In the genomic region with DNA sequence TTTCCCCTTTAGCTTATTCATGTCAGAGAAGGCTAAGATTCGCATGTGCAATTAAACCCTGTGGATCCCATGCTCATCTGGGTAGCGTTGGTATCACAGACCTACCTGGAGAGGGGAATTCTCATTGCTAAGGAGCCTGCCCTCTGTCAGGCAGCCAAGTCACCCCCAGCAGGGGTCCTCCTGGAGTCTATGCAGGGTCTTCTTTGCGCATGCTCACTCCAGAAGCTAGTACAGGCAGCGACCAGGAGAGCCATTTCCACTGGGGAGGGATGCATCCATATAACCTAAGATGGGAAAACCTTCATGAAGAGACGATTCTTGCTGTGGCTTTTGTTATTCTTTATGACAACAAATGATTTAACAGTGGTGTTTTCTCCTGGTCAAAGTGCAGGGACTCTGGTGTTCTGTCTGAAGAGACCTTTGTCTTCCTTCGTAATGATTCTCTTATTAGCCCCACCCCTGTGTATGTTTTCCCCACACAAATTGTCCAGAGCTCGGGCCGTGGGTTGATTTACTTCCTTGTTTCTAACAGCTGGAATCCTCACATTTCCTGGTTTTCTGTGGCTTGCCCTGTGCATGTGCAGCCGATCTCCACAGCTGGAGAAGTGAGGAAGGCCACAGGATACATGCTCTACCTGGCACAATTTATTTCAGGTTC, we compare ENCODE assay signal across 14 mouse cellular contexts.
A peak's percentile ranks its signal among the peaks of the same experiment; 100 is the strongest.
DNase-seq lines count a peak whose midpoint lies in the region; ATAC-seq and TF ChIP-seq lines count a peak whose summit lies in the region.
"Had no signal": no experiment of that assay in that cellular context is flagged by ENCODE, and none has a peak within 500 bp of the region (broad histone marks: within the 10 kb centered on the region; RNA-seq: fewer than 3 reads in every experiment).

No protein-coding gene starts in this region.

- no peaks in the 10 kb centered on the region for H3K9me3 ChIP-seq in kidney, embryonic 16.5 days (ENCODE audit: low read length)
- H3K9me3 ChIP-seq in limb, embryonic 15.5 days = no peaks in the 10 kb centered on the region
- H3K9me3 ChIP-seq: forebrain, embryonic 15.5 days; megakaryocyte, embryonic 14.5 days had no signal

- 0 out of 2 replicates have a peak overlapping the region, but pooled peaks have one; percentile 16 for H3K9ac ChIP-seq in kidney, embryonic 16.5 days (replicated peaks; ENCODE audit: low read length)
- no peak overlapping the region for H3K9ac ChIP-seq in limb, embryonic 15.5 days
- H3K9ac ChIP-seq: forebrain, embryonic 15.5 days had no signal

- peak overlapping the region; percentile 73 for H3K27ac ChIP-seq in gastrocnemius, adult 2 months
- H3K27ac ChIP-seq in kidney, embryonic 16.5 days (ENCODE audit: low read length) = peak overlapping the region; percentile 58; the same call in 1 of the 2 replicates
- peak overlapping the region; percentile 83 for H3K27ac ChIP-seq in brown adipose tissue, adult 24 weeks (replicated peaks; ENCODE audit: low read depth, low read length)
- peak overlapping the region; percentile 85 for H3K27ac ChIP-seq in limb, embryonic 15.5 days

- H3K4me2 ChIP-seq in kidney, embryonic 16.5 days (replicated peaks; ENCODE audit: low read depth, low read length) = no peak overlapping the region
- H3K4me2 ChIP-seq in limb, embryonic 15.5 days = no peak overlapping the region
- H3K4me2 ChIP-seq: forebrain, embryonic 15.5 days had no signal

- no peak for DNase-seq in gastrocnemius, adult 2 months
- no peak for DNase-seq in gastrocnemius, postnatal 25 days
- no peak for DNase-seq in kidney, postnatal 25 days
- DNase-seq in layer of hippocampus, postnatal 10 days (ENCODE audit: low spot score in 2 of 2) = no peak
- DNase-seq: cerebellum, adult 8-10 months; gastrocnemius, postnatal 36 days; lung, adult 2 months; right cerebral cortex, postnatal 14 days had no signal

- 51% methylated on average over 9 of the region's 9 CpGs for WGBS in kidney, embryonic 16.5 days
- WGBS in limb, embryonic 15.5 days = 58% methylated on average over 9 of the region's 9 CpGs

- no peaks in the 10 kb centered on the region for H3K27me3 ChIP-seq in kidney, embryonic 16.5 days (ENCODE audit: insufficient read depth, low read length)
- H3K27me3 ChIP-seq in limb, embryonic 15.5 days = no peaks in the 10 kb centered on the region
- H3K27me3 ChIP-seq: forebrain, embryonic 15.5 days; megakaryocyte, embryonic 14.5 days had no signal

- intact Hi-C loops in gastrocnemius, adult 2 months (cut with DNase I) = no loop called here

- peaks cover 5% of the 10 kb centered on the region; the same call in 1 of the 2 replicates for H3K36me3 ChIP-seq in kidney, embryonic 16.5 days (ENCODE audit: insufficient read depth, low read length)
- no peaks in the 10 kb centered on the region for H3K36me3 ChIP-seq in limb, embryonic 15.5 days
- H3K36me3 ChIP-seq: forebrain, embryonic 15.5 days had no signal

- peaks cover 25% of the 10 kb centered on the region for H3K4me1 ChIP-seq in kidney, embryonic 16.5 days (ENCODE audit: insufficient read depth, low read length)
- peaks cover 12% of the 10 kb centered on the region; the same call in 1 of the 2 replicates for H3K4me1 ChIP-seq in brown adipose tissue, adult 24 weeks (ENCODE audit: control insufficient read depth, insufficient read depth, insufficient read length, low read length)
- peaks cover 43% of the 10 kb centered on the region for H3K4me1 ChIP-seq in limb, embryonic 15.5 days

- no peak for TF ChIP-seq CTCF in gastrocnemius, adult 2 months (IDR thresholded peaks at IDR 0.05)

- H3K4me3 ChIP-seq in gastrocnemius, adult 2 months = peak overlapping the region; percentile 8; the same call in 1 of the 2 replicates
- H3K4me3 ChIP-seq in kidney, embryonic 16.5 days (ENCODE audit: low read length) = no peak overlapping the region
- no peak overlapping the region for H3K4me3 ChIP-seq in brown adipose tissue, adult 24 weeks (ENCODE audit: insufficient read depth, low read depth, low read length)
- no peak overlapping the region for H3K4me3 ChIP-seq in limb, embryonic 15.5 days
- H3K4me3 ChIP-seq: forebrain, embryonic 15.5 days; megakaryocyte, embryonic 14.5 days had no signal

- peak; percentile 52; the same call in 1 of the 2 replicates for ATAC-seq in kidney, embryonic 16.5 days (ENCODE audit: low FRiP score, low TSS enrichment)
- ATAC-seq in limb, embryonic 15.5 days (ENCODE audit: insufficient number of reproducible peaks, low FRiP score, low TSS enrichment, low read depth) = no peak
- ATAC-seq in megakaryocyte-erythroid progenitor cell, adult 5-6 weeks (replicated peaks; ENCODE audit: low FRiP score, low TSS enrichment, poor library complexity, severe bottlenecking) = no peak
- ATAC-seq: forebrain, embryonic 15.5 days had no signal
